ENCODE assay signal across 30 mouse cellular contexts in the genomic region with DNA sequence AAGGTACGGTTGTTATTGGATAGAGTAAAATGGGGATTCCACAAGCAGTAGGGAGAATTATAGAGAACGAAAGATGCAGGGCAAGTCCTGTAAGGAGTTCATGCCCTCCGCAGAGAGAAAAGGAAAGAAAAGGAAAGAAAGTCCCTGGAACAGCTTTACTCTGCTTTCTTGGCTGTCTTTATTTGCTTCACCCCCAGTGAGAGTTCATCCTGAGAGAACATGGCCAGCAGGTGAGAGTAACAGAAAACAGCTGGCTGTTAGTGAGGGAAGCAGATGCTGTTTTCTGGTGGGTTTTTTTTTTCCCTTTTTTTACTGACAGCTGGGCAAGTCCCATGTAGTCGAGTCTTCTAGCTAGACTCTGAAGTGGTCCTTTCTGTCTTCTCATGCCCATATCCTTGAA.
A peak's percentile ranks its signal among the peaks of the same experiment; 100 is the strongest.
DNase-seq lines count a peak whose midpoint lies in the region; ATAC-seq and TF ChIP-seq lines count a peak whose summit lies in the region.
"Had no signal": no experiment of that assay in that cellular context is flagged by ENCODE, and none has a peak within 500 bp of the region (broad histone marks: within the 10 kb centered on the region; RNA-seq: fewer than 3 reads in every experiment).

No protein-coding gene starts in this region.

- H3K27ac ChIP-seq in lung, embryonic 14.5 days (ENCODE audit: low read depth): no peak overlapping the region
- H3K27ac ChIP-seq in limb, embryonic 14.5 days (replicated peaks; ENCODE audit: low read depth, low read length): no peak overlapping the region
- H3K27ac ChIP-seq: embryonic facial prominence, embryonic 13.5 days; hindbrain, embryonic 13.5 days; liver, embryonic 12.5 days; midbrain, embryonic 15.5 days had no signal

- no peaks in the 10 kb centered on the region for H3K4me1 ChIP-seq in lung, embryonic 14.5 days (ENCODE audit: insufficient read depth)
- no peaks in the 10 kb centered on the region for H3K4me1 ChIP-seq in lung, adult 2 months (ENCODE audit: control insufficient read depth, insufficient read depth, low read length)
- H3K4me1 ChIP-seq in limb, embryonic 14.5 days (ENCODE audit: control insufficient read depth, insufficient read depth, low read length): peaks cover 4% of the 10 kb centered on the region; the same call in 1 of the 2 replicates
- H3K4me1 ChIP-seq: liver, embryonic 12.5 days had no signal

- DNase-seq in lung, embryonic 14.5 days: peak; percentile 84
- no peak for DNase-seq in lung, adult 2 months
- DNase-seq in forelimb bud, embryonic 11.5 days (ENCODE audit: low read depth, low spot score): peak; percentile 68
- peak; percentile 39 for DNase-seq in limb, embryonic 14.5 days (ENCODE audit: low spot score)
- peak; percentile 59 for DNase-seq in lung, postnatal 36 days
- no peak for DNase-seq in frontal cortex, postnatal 36 days (ENCODE audit: low spot score in 2 of 2)
- DNase-seq in heart, adult 9 months (ENCODE audit: low spot score in 2 of 2): no peak
- no peak for DNase-seq in layer of hippocampus, postnatal 25 days (ENCODE audit: extremely low spot score in 1 of 2, low spot score in 1 of 2)
- DNase-seq: adrenal gland, postnatal 10 days; cerebellum, adult 11 months; cerebellum, adult 9-11 months; gastrocnemius, postnatal 10 days; heart, postnatal 36 days; kidney, adult 9 months; kidney, postnatal 25 days; left cerebral cortex, postnatal 4 days; liver, postnatal 0 days; right cerebral cortex, postnatal 4 days; thymus, adult 2 months; thymus, postnatal 36 days had no signal

- no peak for TF ChIP-seq POLR2A in lung, adult 2 months (IDR thresholded peaks at IDR 0.05; ENCODE audit: borderline replicate concordance, extremely low read depth, low read depth, low read length)
- TF ChIP-seq POLR2A in limb, embryonic 14.5 days (IDR thresholded peaks at IDR 0.05; ENCODE audit: borderline replicate concordance, extremely low read depth, insufficient read depth, insufficient read length): no peak

- no peak overlapping the region for H3K4me2 ChIP-seq in lung, embryonic 14.5 days
- H3K4me2 ChIP-seq in limb, embryonic 14.5 days (replicated peaks; ENCODE audit: low read depth, low read length, severe bottlenecking): no peak overlapping the region
- H3K4me2 ChIP-seq: embryonic facial prominence, embryonic 13.5 days; heart, embryonic 11.5 days; hindbrain, embryonic 13.5 days; liver, embryonic 12.5 days; midbrain, embryonic 15.5 days had no signal

- WGBS in lung, embryonic 14.5 days: 28% methylated on average over 4 of the region's 4 CpGs
- WGBS in lung, adult 2 months: 66% methylated on average over 4 of the region's 4 CpGs
- 8% methylated on average over 4 of the region's 4 CpGs for WGBS in limb, embryonic 14.5 days

- no peak for TF ChIP-seq CTCF in lung, embryonic 14.5 days (IDR thresholded peaks at IDR 0.05; ENCODE audit: low read depth)
- no peak for TF ChIP-seq CTCF in lung, adult 2 months (IDR thresholded peaks at IDR 0.05; ENCODE audit: insufficient read depth, low read length)

- ATAC-seq in lung, embryonic 14.5 days (ENCODE audit: insufficient read depth): no peak
- ATAC-seq in limb, embryonic 14.5 days (ENCODE audit: low FRiP score, low read depth): peak; percentile 47; the same call in 1 of the 2 replicates
- ATAC-seq: forebrain, embryonic 16.5 days; intestine, embryonic 16.5 days; liver, embryonic 12.5 days; liver, postnatal 0 days; midbrain, embryonic 15.5 days; Patski had no signal

- no peak overlapping the region for H3K4me3 ChIP-seq in lung, embryonic 14.5 days (ENCODE audit: low read depth, low read length)
- no peak overlapping the region for H3K4me3 ChIP-seq in lung, adult 2 months (replicated peaks; ENCODE audit: extremely low read depth, low read depth, low read length)
- H3K4me3 ChIP-seq in limb, embryonic 14.5 days (replicated peaks; ENCODE audit: low read length): no peak overlapping the region
- H3K4me3 ChIP-seq: embryonic facial prominence, embryonic 13.5 days; erythroblast, embryonic 14.5 days; hindbrain, embryonic 13.5 days; liver, embryonic 12.5 days; midbrain, embryonic 15.5 days had no signal

- H3K9me3 ChIP-seq in lung, embryonic 14.5 days (ENCODE audit: low read depth, low read length): no peaks in the 10 kb centered on the region
- H3K9me3 ChIP-seq in limb, embryonic 14.5 days (ENCODE audit: control insufficient read depth, low read length): no peaks in the 10 kb centered on the region
- H3K9me3 ChIP-seq: embryonic facial prominence, embryonic 13.5 days; hindbrain, embryonic 13.5 days; liver, embryonic 12.5 days; midbrain, embryonic 15.5 days had no signal

- no peaks in the 10 kb centered on the region for H3K27me3 ChIP-seq in lung, embryonic 14.5 days (ENCODE audit: insufficient read depth, low read length)
- H3K27me3 ChIP-seq in limb, embryonic 14.5 days (ENCODE audit: control insufficient read depth, insufficient read depth, low read length): no peaks in the 10 kb centered on the region
- H3K27me3 ChIP-seq: embryonic facial prominence, embryonic 13.5 days; hindbrain, embryonic 13.5 days; liver, embryonic 12.5 days; midbrain, embryonic 15.5 days; Patski had no signal

- H3K9ac ChIP-seq in lung, embryonic 14.5 days: no peak overlapping the region
- H3K9ac ChIP-seq in limb, embryonic 14.5 days (ENCODE audit: low read depth, low read length, severe bottlenecking): no peak overlapping the region
- H3K9ac ChIP-seq: embryonic facial prominence, embryonic 13.5 days; hindbrain, embryonic 13.5 days; liver, embryonic 12.5 days; liver, postnatal 0 days; midbrain, embryonic 15.5 days had no signal

- H3K36me3 ChIP-seq in lung, embryonic 14.5 days (ENCODE audit: insufficient read depth): no peaks in the 10 kb centered on the region
- no peaks in the 10 kb centered on the region for H3K36me3 ChIP-seq in limb, embryonic 14.5 days (ENCODE audit: control insufficient read depth, insufficient read depth, low read length)
- H3K36me3 ChIP-seq: embryonic facial prominence, embryonic 13.5 days; G1E; hindbrain, embryonic 13.5 days; liver, embryonic 12.5 days; midbrain, embryonic 15.5 days had no signal

Comparison
In these comparisons a context has a peak if more than half of its experiments do, and no peak if none do; other contexts are left out.
1. DNase-seq: peak in lung, embryonic 14.5 days (single experiment), forelimb bud, embryonic 11.5 days (single experiment), limb, embryonic 14.5 days (single experiment) and lung, postnatal 36 days (single experiment); none in lung, adult 2 months (single experiment), frontal cortex, postnatal 36 days (0 of 2), heart, adult 9 months (0 of 2) and layer of hippocampus, postnatal 25 days (0 of 2).